Mouse (Mus musculus): ENCODE data around the gene Six5. TPM values are rescaled to one million over a fixed set of nuclear protein-coding genes. Genes with fewer than 3 reads are reported as not detected.

Gene Six5
- total and polyA plus RNA-seq, 3 experiments = 3.0 to 7.7 TPM; not detected in 1

GRCm38 (mm10) chr7:19091913-19092312 lies 2.5 kb upstream of the Six5 start:
- no peaks in the 10 kb centered on the region for H3K9me3 ChIP-seq (replicated peaks; ENCODE audit: insufficient read depth, low read length)

GRCm38 (mm10) chr7:19092381-19093173 lies 1.8 kb upstream of the Six5 start:
- no peak overlapping the region for H3K27ac ChIP-seq (ENCODE audit: control insufficient read depth, low read depth, low read length)
- H3K9me3 ChIP-seq (replicated peaks; ENCODE audit: insufficient read depth, low read length) = no peaks in the 10 kb centered on the region
- no peak overlapping the region for H3K9ac ChIP-seq (ENCODE audit: control insufficient read depth, low read depth, low read length, poor library complexity, severe bottlenecking)
- no peaks in the 10 kb centered on the region for H3K27me3 ChIP-seq (ENCODE audit: control insufficient read depth in 1 of 2, insufficient read depth in 2 of 2, low read length in 2 of 2)
- no peaks in the 10 kb centered on the region for H3K36me3 ChIP-seq (ENCODE audit: control insufficient read depth in 1 of 2, insufficient read depth in 2 of 2, low read length in 2 of 2)
- peaks cover 0 to 9% of the 10 kb centered on the region in 2 experiments; a peak in 3 of 4 replicates for H3K4me1 ChIP-seq (ENCODE audit: control insufficient read depth in 1 of 2, insufficient read depth in 2 of 2, low read length in 2 of 2)
- DNase-seq (ENCODE audit: low read depth, low spot score) = no peak
- H3K79me2 ChIP-seq (ENCODE audit: control insufficient read depth, insufficient read depth, low read length, poor library complexity) = peaks cover 8% of the 10 kb centered on the region; the same call in 1 of the 2 replicates
- H3K4me3 ChIP-seq (ENCODE audit: control insufficient read depth in 1 of 2, insufficient read depth in 1 of 2, low read depth in 2 of 2, low read length in 2 of 2) = no peak overlapping the region
- TF ChIP-seq NELFE (IDR thresholded peaks at IDR 0.05; ENCODE audit: low read depth, low read length) = no peak
- no peak for TF ChIP-seq MAX (IDR thresholded peaks at IDR 0.05; ENCODE audit: low read length)
- TF ChIP-seq SIN3A (IDR thresholded peaks at IDR 0.05; ENCODE audit: low read length) = no peak
- no peak for TF ChIP-seq RAD21 (IDR thresholded peaks at IDR 0.05; ENCODE audit: low read depth, low read length)
- no peak for TF ChIP-seq EP300 (IDR thresholded peaks at IDR 0.05; ENCODE audit: low read depth in 1 of 2, low read length in 2 of 2)
- no peak for TF ChIP-seq ELF1 (IDR thresholded peaks at IDR 0.05; ENCODE audit: low read depth, low read length)
- TF ChIP-seq CTCF (IDR thresholded peaks at IDR 0.05 in 2 of 3, conservative IDR thresholded peaks at IDR 0.05 in 1 of 3; ENCODE audit: control insufficient read depth in 1 of 3, insufficient read depth in 1 of 3, low read depth in 2 of 3, low read length in 3 of 3, poor library complexity in 1 of 3, severe bottlenecking in 1 of 3) = no peak
- TF ChIP-seq E2F4 (IDR thresholded peaks at IDR 0.05; ENCODE audit: borderline replicate concordance, low read depth, low read length) = no peak
- TF ChIP-seq MYC (IDR thresholded peaks at IDR 0.05; ENCODE audit: low read depth, low read length) = no peak
- TF ChIP-seq MXI1 (IDR thresholded peaks at IDR 0.05; ENCODE audit: low read depth, low read length) = no peak
- no peak for TF ChIP-seq BHLHE40 (IDR thresholded peaks at IDR 0.05; ENCODE audit: borderline replicate concordance, low read depth, low read length)
- no peak for TF ChIP-seq USF1 (IDR thresholded peaks at IDR 0.05; ENCODE audit: low read depth, low read length)
- no peak for TF ChIP-seq CHD1 (IDR thresholded peaks at IDR 0.05; ENCODE audit: low read depth, low read length)
- TF ChIP-seq HCFC1 (IDR thresholded peaks at IDR 0.05; ENCODE audit: low read depth, low read length) = no peak

More at GRCm38 (mm10) chr7:19091913-19092312, 2.5 kb upstream of the Six5 start:
- Histone ChIP-seq H3K27ac (ENCODE audit: control insufficient read depth, low read depth, low read length) (no peak overlapping the region), H3K9ac (ENCODE audit: control insufficient read depth, low read depth, low read length, poor library complexity, severe bottlenecking) (no peak overlapping the region), H3K79me2 (ENCODE audit: control insufficient read depth, insufficient read depth, low read length, poor library complexity) (peaks cover 8% of the 10 kb centered on the region; the same call in 1 of the 2 replicates), H3K36me3 (ENCODE audit: control insufficient read depth in 1 of 2, insufficient read depth in 2 of 2, low read length in 2 of 2) (no peaks in the 10 kb centered on the region), H3K4me3 (ENCODE audit: control insufficient read depth in 1 of 2, insufficient read depth in 1 of 2, low read depth in 2 of 2, low read length in 2 of 2) (no peak overlapping the region), H3K27me3 (ENCODE audit: control insufficient read depth in 1 of 2, insufficient read depth in 2 of 2, low read length in 2 of 2) (no peaks in the 10 kb centered on the region), H3K4me1 (ENCODE audit: control insufficient read depth in 1 of 2, insufficient read depth in 2 of 2, low read length in 2 of 2) (peaks cover 0 to 9% of the 10 kb centered on the region in 2 experiments; a peak in 3 of 4 replicates)
- no peak for DNase-seq (ENCODE audit: low read depth, low spot score)
- no peak for TF ChIP-seq E2F4 (IDR thresholded peaks at IDR 0.05; ENCODE audit: borderline replicate concordance, low read depth, low read length)
- TF ChIP-seq ETS1 (IDR thresholded peaks at IDR 0.05; ENCODE audit: low read depth, low read length) = no peak
- TF ChIP-seq ELF1 (IDR thresholded peaks at IDR 0.05; ENCODE audit: low read depth, low read length) = no peak
- TF ChIP-seq MAFK (IDR thresholded peaks at IDR 0.05; ENCODE audit: borderline replicate concordance, low read depth, low read length) = no peak
- TF ChIP-seq ZC3H11A (IDR thresholded peaks at IDR 0.05; ENCODE audit: low read depth, low read length) = no peak
- TF ChIP-seq JUND (IDR thresholded peaks at IDR 0.05; ENCODE audit: low read depth, low read length) = no peak
- no peak for TF ChIP-seq TAL1 (IDR thresholded peaks at IDR 0.05; ENCODE audit: low read length)
- TF ChIP-seq SIN3A (IDR thresholded peaks at IDR 0.05; ENCODE audit: low read length) = no peak
- no peak for TF ChIP-seq TBP (IDR thresholded peaks at IDR 0.05; ENCODE audit: low read depth, low read length)
- no peak for TF ChIP-seq GATA1 (IDR thresholded peaks at IDR 0.05; ENCODE audit: low read depth, low read length)
